Comparison of ENCODE assay signal across 8 mouse cellular contexts in genomic region chr7:83882633-83883275, GRCm38 (mm10). TPM values are rescaled to one million over a fixed set of nuclear protein-coding genes. Genes with fewer than 3 reads are reported as not detected.
DNase-seq lines count a peak whose midpoint lies in the region; ATAC-seq and TF ChIP-seq lines count a peak whose summit lies in the region.

No protein-coding gene starts in this region.

- intact Hi-C loops in heart, postnatal 10 days (cut with DNase I): loop anchor here (5.0 kb wide), 1 partner anchor 225 kb away; no protein-coding TSS in a partner anchor

- peaks cover 9% of the 10 kb centered on the region; the same call in 1 of the 2 replicates for H3K27me3 ChIP-seq in forebrain, embryonic 10.5 days (ENCODE audit: poor library complexity, severe bottlenecking)
- no peaks in the 10 kb centered on the region for H3K27me3 ChIP-seq in lung, postnatal 0 days (replicated peaks; ENCODE audit: insufficient read depth, low read length)

- H3K36me3 ChIP-seq in forebrain, embryonic 10.5 days (replicated peaks): peaks cover 22% of the 10 kb centered on the region
- no peaks in the 10 kb centered on the region for H3K36me3 ChIP-seq in lung, postnatal 0 days (ENCODE audit: insufficient read depth, low read length)

- H3K9ac ChIP-seq in lung, postnatal 0 days (replicated peaks; ENCODE audit: low read depth): peak overlapping the region; percentile 70

- peak overlapping the region; percentile 97 for H3K27ac ChIP-seq in forebrain, embryonic 10.5 days
- peak overlapping the region; percentile 98 for H3K27ac ChIP-seq in lung, postnatal 0 days (ENCODE audit: low read length)

- 21% methylated on average over 56 of the region's 56 CpGs for WGBS in forebrain, embryonic 10.5 days
- 8% methylated on average over 44 of the region's 56 CpGs for WGBS in lung, postnatal 0 days

- DNase-seq in Muller cell, postnatal 12 days (ENCODE audit: inconsistent ontology term): peak; percentile 67
- peak; percentile 72 for DNase-seq in brain, embryonic 14.5 days (ENCODE audit: low read depth)
- DNase-seq in forebrain, embryonic 10.5 days (ENCODE audit: extremely low spot score, low spot score): peak; percentile 40
- DNase-seq in heart, postnatal 10 days: peak; percentile 63 to 67
- DNase-seq in layer of hippocampus, adult 18-20 months (ENCODE audit: low spot score in 2 of 2): peak; percentile 16 to 44
- DNase-seq in lung, postnatal 0 days (ENCODE audit: low spot score): peak; percentile 76
- DNase-seq in retina, embryonic 14.5 days (ENCODE audit: low spot score): peak; percentile 46

- peak overlapping the region; percentile 80 for H3K4me3 ChIP-seq in forebrain, embryonic 10.5 days
- peak overlapping the region; percentile 67 for H3K4me3 ChIP-seq in lung, postnatal 0 days (ENCODE audit: low read depth, low read length)

- ATAC-seq in lung, postnatal 0 days: peak; percentile 16
- ATAC-seq in monocyte, adult 5-6 weeks (replicated peaks; ENCODE audit: insufficient number of reproducible peaks, low FRiP score, low TSS enrichment, poor library complexity, severe bottlenecking): no peak

- H3K4me1 ChIP-seq in forebrain, embryonic 10.5 days: peaks cover 75% of the 10 kb centered on the region
- peaks cover 21% of the 10 kb centered on the region for H3K4me1 ChIP-seq in lung, postnatal 0 days (ENCODE audit: insufficient read depth, low read depth, low read length)

- TF ChIP-seq EP300 in lung, postnatal 0 days (IDR thresholded peaks at IDR 0.05): no peak

- H3K4me2 ChIP-seq in lung, postnatal 0 days (replicated peaks; ENCODE audit: low read depth, low read length): peak overlapping the region; percentile 94

- TF ChIP-seq CTCF in brain, embryonic 14.5 days (IDR thresholded peaks at IDR 0.05; ENCODE audit: borderline replicate concordance, extremely low read depth, insufficient read depth, insufficient read length): no peak
- no peak for TF ChIP-seq CTCF in lung, postnatal 0 days (IDR thresholded peaks at IDR 0.05)

- TF ChIP-seq POLR2A in brain, embryonic 14.5 days (IDR thresholded peaks at IDR 0.05; ENCODE audit: borderline replicate concordance, extremely low read depth, insufficient read depth, insufficient read length, poor library complexity, severe bottlenecking): no peak

- peaks cover 16% of the 10 kb centered on the region for H3K9me3 ChIP-seq in forebrain, embryonic 10.5 days
- H3K9me3 ChIP-seq in lung, postnatal 0 days (ENCODE audit: low read length): no peaks in the 10 kb centered on the region

RNA-seq across cellular contexts. Expression of gene Tlnrd1, which starts 1.4 kb away (rescaled TPM):
- 23.7 and 28.0 TPM in 2 replicates for polyA plus RNA-seq in brain, embryonic 14.5 days (2012; rRNA removed)
- 7.6 and 8.4 TPM in 2 replicates for polyA plus RNA-seq in forebrain, embryonic 10.5 days (2016; fragmentation: Nextera tagmentation; extraction: Ambion mirVana)
- total RNA-seq in heart, postnatal 10 days (2021): 10 to 100 TPM; 21.7 to 23.3 TPM
- 10 to 100 TPM; 21.5 to 23.9 TPM for total RNA-seq in layer of hippocampus, adult 18-20 months (2021)
- 18.9 and 22.5 TPM in 2 replicates for polyA plus RNA-seq in lung, postnatal 0 days (2015; fragmentation: Nextera tagmentation; extraction: Ambion mirVana)
- 10.3 to 11.2 TPM (median 10.5 TPM) in 3 replicates for total RNA-seq in monocyte, adult 5-6 weeks (2017)

RNA-seq across cellular contexts. Expression of gene Mesd, which starts 1.5 kb away (rescaled TPM):
- polyA plus RNA-seq in brain, embryonic 14.5 days (2012; rRNA removed): 19.9 and 26.3 TPM in 2 replicates
- polyA plus RNA-seq in forebrain, embryonic 10.5 days (2016; fragmentation: Nextera tagmentation; extraction: Ambion mirVana): 102 and 106 TPM in 2 replicates
- total RNA-seq in heart, postnatal 10 days (2021): 10 to 100 TPM; 48.7 to 53.7 TPM
- 10 to 100 TPM; 65.8 to 68.1 TPM for total RNA-seq in layer of hippocampus, adult 18-20 months (2021)
- polyA plus RNA-seq in lung, postnatal 0 days (2015; fragmentation: Nextera tagmentation; extraction: Ambion mirVana): 97.9 and 104 TPM in 2 replicates
- 14.4 to 59.0 TPM (median 46.0 TPM) in 3 replicates for total RNA-seq in monocyte, adult 5-6 weeks (2017)
